Mouse (Mus musculus) forebrain, embryonic 16.5 days (tissue): ENCODE measurements at regions not wholly inside any gene's neighbourhood (a gene's known extent, or its start where the extent isn't known, plus 50 kb on each side); places are given as distances from the start of the nearest gene placed in this dataset.

Experiments
- ATAC-seq: fragments of 200-750 bp; cut with Nextera tagmentation; 2 replicates; pipeline ENCODE4 v1.8.0; 2017; ENCODE audit warnings: mild to moderate bottlenecking, moderate library complexity
- H3K27ac ChIP-seq: fragments of 300-500 bp; sonication (generic); 2 replicates; pipeline ENCODE4 v1.5.1; 2014; ENCODE audit warnings: low read length, control low read depth
- H3K27me3 ChIP-seq: fragments of 300-500 bp; sonication (generic); replicated peaks from 2 replicates; pipeline ENCODE4 v1.6.1; 2014; ENCODE audit warnings: low read length; ENCODE audit not compliant: control insufficient read depth, insufficient read depth
- H3K36me3 ChIP-seq: fragments of 300-500 bp; sonication (generic); 2 replicates; pipeline ENCODE4 v1.6.1; 2014; ENCODE audit not compliant: control insufficient read depth, insufficient read depth
- H3K4me1 ChIP-seq: fragments of 300-500 bp; sonication (generic); replicated peaks from 2 replicates; pipeline ENCODE4 v1.6.1; 2014; ENCODE audit warnings: low read length; ENCODE audit not compliant: control insufficient read depth, insufficient read depth
- H3K4me2 ChIP-seq: fragments of 300-500 bp; sonication (generic); 2 replicates; pipeline ENCODE4 v1.6.1; 2014; ENCODE audit warnings: mild to moderate bottlenecking, low read length, control low read depth
- H3K4me3 ChIP-seq: fragments of 300-500 bp; sonication (generic); replicated peaks from 2 replicates; pipeline ENCODE4 v1.5.1; 2014; ENCODE audit warnings: mild to moderate bottlenecking, low read length, control low read depth
- H3K9ac ChIP-seq: fragments of 300-500 bp; sonication (generic); replicated peaks from 2 replicates; pipeline ENCODE4 v1.6.1; 2014; ENCODE audit warnings: low read depth, low read length, control low read depth
- H3K9me3 ChIP-seq: fragments of 300-500 bp; sonication (generic); 2 replicates; pipeline ENCODE4 v1.6.1; 2016; ENCODE audit warnings: low read length; ENCODE audit not compliant: control insufficient read depth
- WGBS: fragments of 180-500 bp; shearing (Covaris S2); extraction: QIAGEN DNeasy Blood & Tissue Kit; methylation state at CpG from one replicate; pipeline ENCODE4 v1.1.7; 2014; 5-methylcytosine and 5-hydroxymethylcytosine counted together

- WGBS, result 54% methylated on average over 1 of the region's 1 CpGs
- Histone ChIP-seq H3K36me3 (no peaks in the 10 kb centered on the region), H3K4me3 (no peak overlapping the region), H3K9me3 (no peaks in the 10 kb centered on the region; the same call in 1 of the 2 replicates), H3K27me3 (no peaks in the 10 kb centered on the region), H3K9ac (no peak overlapping the region), H3K4me2 (no peak overlapping the region), H3K4me1 (no peaks in the 10 kb centered on the region), H3K27ac (no peak overlapping the region)
- ATAC-seq, result no peak
These were observed 158.4 kb upstream of the Rpl34 start for GRCm38 (mm10) chr3:130888587-130888986.

- ATAC-seq, result no peak
- 91% methylated on average over 3 of the region's 3 CpGs for WGBS
- no peak overlapping the region for H3K27ac ChIP-seq
- H3K9me3 ChIP-seq, result no peaks in the 10 kb centered on the region; the same call in 1 of the 2 replicates
- H3K4me1 ChIP-seq, result no peaks in the 10 kb centered on the region
- H3K9ac ChIP-seq, result no peak overlapping the region
- no peak overlapping the region for H3K4me2 ChIP-seq
- no peak overlapping the region for H3K4me3 ChIP-seq
- H3K27me3 ChIP-seq, result no peaks in the 10 kb centered on the region
- H3K36me3 ChIP-seq, result no peaks in the 10 kb centered on the region
These were observed 157.5 kb upstream of the Rpl34 start for GRCm38 (mm10) chr3:130887540-130888312.

- WGBS, result 55% methylated on average over 6 of the region's 6 CpGs
These were observed 155.8 kb upstream of the Rpl34 start for GRCm38 (mm10) chr3:130885974-130886373.

GRCm38 (mm10) chr3:130884393-130884792, 154.2 kb upstream of the Rpl34 start:
- no peak for ATAC-seq
- H3K4me1 ChIP-seq, result no peaks in the 10 kb centered on the region
- no peaks in the 10 kb centered on the region for H3K27me3 ChIP-seq
- H3K9ac ChIP-seq, result no peak overlapping the region
- no peak overlapping the region for H3K27ac ChIP-seq
- no peaks in the 10 kb centered on the region for H3K9me3 ChIP-seq
- H3K36me3 ChIP-seq, result no peaks in the 10 kb centered on the region
- WGBS, result 87% methylated on average over 9 of the region's 9 CpGs
- no peak overlapping the region for H3K4me2 ChIP-seq
- H3K4me3 ChIP-seq, result no peak overlapping the region

More at GRCm38 (mm10) chr3:130885974-130886373, 155.8 kb upstream of the Rpl34 start:
- Histone ChIP-seq H3K9ac (no peak overlapping the region), H3K4me3 (no peak overlapping the region), H3K36me3 (no peaks in the 10 kb centered on the region), H3K27ac (no peak overlapping the region), H3K4me1 (no peaks in the 10 kb centered on the region), H3K4me2 (no peak overlapping the region), H3K9me3 (no peaks in the 10 kb centered on the region), H3K27me3 (no peaks in the 10 kb centered on the region)
- no peak for ATAC-seq

GRCm38 (mm10) chr3:130883928-130884327, 153.7 kb upstream of the Rpl34 start:
- Histone ChIP-seq H3K9me3 (no peaks in the 10 kb centered on the region), H3K4me2 (no peak overlapping the region), H3K4me3 (no peak overlapping the region), H3K36me3 (no peaks in the 10 kb centered on the region), H3K27me3 (no peaks in the 10 kb centered on the region), H3K9ac (no peak overlapping the region), H3K27ac (no peak overlapping the region), H3K4me1 (no peaks in the 10 kb centered on the region)
- no peak for ATAC-seq
- WGBS, result 87% methylated on average over 4 of the region's 4 CpGs

GRCm38 (mm10) chr3:130883319-130883718, 153.1 kb upstream of the Rpl34 start:
- H3K4me1 ChIP-seq, result no peaks in the 10 kb centered on the region
- no peak overlapping the region for H3K4me3 ChIP-seq
- no peak for ATAC-seq
- 88% methylated on average over 6 of the region's 6 CpGs for WGBS
- H3K9ac ChIP-seq, result no peak overlapping the region
- no peaks in the 10 kb centered on the region for H3K36me3 ChIP-seq
- no peaks in the 10 kb centered on the region for H3K27me3 ChIP-seq
- H3K4me2 ChIP-seq, result no peak overlapping the region
- H3K9me3 ChIP-seq, result no peaks in the 10 kb centered on the region
- H3K27ac ChIP-seq, result no peak overlapping the region

- Histone ChIP-seq H3K4me1 (no peaks in the 10 kb centered on the region), H3K36me3 (no peaks in the 10 kb centered on the region), H3K4me3 (no peak overlapping the region), H3K27ac (no peak overlapping the region), H3K4me2 (no peak overlapping the region), H3K27me3 (no peaks in the 10 kb centered on the region), H3K9me3 (no peaks in the 10 kb centered on the region), H3K9ac (no peak overlapping the region)
- no peak for ATAC-seq
- WGBS, result 43% methylated on average over 6 of the region's 6 CpGs
These were observed 150.3 kb upstream of the Rpl34 start for GRCm38 (mm10) chr3:130880482-130880881.

GRCm38 (mm10) chr3:130879463-130879862, 149.3 kb upstream of the Rpl34 start:
- Histone ChIP-seq H3K36me3 (no peaks in the 10 kb centered on the region), H3K9ac (no peak overlapping the region), H3K4me1 (no peaks in the 10 kb centered on the region), H3K4me2 (no peak overlapping the region), H3K27me3 (no peaks in the 10 kb centered on the region), H3K4me3 (no peak overlapping the region), H3K27ac (no peak overlapping the region), H3K9me3 (no peaks in the 10 kb centered on the region)
- ATAC-seq, result no peak
- 84% methylated on average over 8 of the region's 8 CpGs for WGBS

GRCm38 (mm10) chr3:130878834-130879233, 148.6 kb upstream of the Rpl34 start:
- WGBS, result 89% methylated on average over 7 of the region's 7 CpGs
- no peaks in the 10 kb centered on the region for H3K27me3 ChIP-seq
- H3K36me3 ChIP-seq, result no peaks in the 10 kb centered on the region
- no peaks in the 10 kb centered on the region for H3K9me3 ChIP-seq
- no peak overlapping the region for H3K4me2 ChIP-seq
- H3K27ac ChIP-seq, result no peak overlapping the region
- no peaks in the 10 kb centered on the region for H3K4me1 ChIP-seq
- no peak for ATAC-seq
- H3K4me3 ChIP-seq, result no peak overlapping the region
- no peak overlapping the region for H3K9ac ChIP-seq

GRCm38 (mm10) chr3:130877981-130878380, 147.8 kb upstream of the Rpl34 start:
- Histone ChIP-seq H3K27me3 (no peaks in the 10 kb centered on the region), H3K27ac (no peak overlapping the region), H3K36me3 (no peaks in the 10 kb centered on the region), H3K4me1 (no peaks in the 10 kb centered on the region), H3K4me2 (no peak overlapping the region), H3K9me3 (no peaks in the 10 kb centered on the region), H3K4me3 (no peak overlapping the region), H3K9ac (no peak overlapping the region)
- 95% methylated on average over 5 of the region's 5 CpGs for WGBS
- no peak for ATAC-seq
